Mouse (Mus musculus) myocyte (in vitro differentiated cells): ENCODE measurements around the gene Ajm1.

Experiments used
- CEBPB ChIP-seq: IDR thresholded peaks from 2 replicates; pipeline ENCODE4 v1.6.1; 2011; ENCODE audit warnings: mild to moderate bottlenecking, moderate library complexity; ENCODE audit not compliant: poor library complexity, insufficient read depth, severe bottlenecking
- POLR2A ChIP-seq: IDR thresholded peaks from one replicate; pipeline ENCODE4 v1.6.1; 2011; ENCODE audit warnings: low read depth, mild to moderate bottlenecking, control low read depth, moderate library complexity; ENCODE audit not compliant: insufficient read length
- USF1 ChIP-seq: IDR thresholded peaks from one replicate; pipeline ENCODE4 v1.6.1; 2011; ENCODE audit warnings: low read depth, mild to moderate bottlenecking, control low read depth, moderate library complexity

GRCm38 (mm10) chr2:25620852-25621228 lies 39.3 kb upstream of the Ajm1 start:
- TF ChIP-seq POLR2A, result no peak
- TF ChIP-seq USF1, result no peak
- no peak for TF ChIP-seq CEBPB
